Mouse (Mus musculus) stomach, embryonic 14.5 days (tissue): Measurements from ENCODE around the gene Ttc1. TPM values are rescaled to one million over a fixed set of nuclear protein-coding genes. Genes with fewer than 3 reads are reported as not detected.

Experiments used
- ATAC-seq: fragments of 200-750 bp; cut with Nextera tagmentation; 2 replicates; pipeline ENCODE4 v1.8.0; 2017; ENCODE audit warnings: low read depth, moderate TSS enrichment; ENCODE audit not compliant: insufficient number of reproducible peaks, insufficient read depth, low FRiP score
- H3K27ac ChIP-seq: fragments of 300-500 bp; sonication (generic); 2 replicates; pipeline ENCODE4 v1.5.1; 2014; ENCODE audit warnings: mild to moderate bottlenecking, low read length, moderate library complexity, mixed read lengths
- H3K27me3 ChIP-seq: fragments of 300-500 bp; sonication (generic); 2 replicates; pipeline ENCODE4 v1.6.1; 2014; ENCODE audit warnings: low read length, control low read depth, mixed read lengths; ENCODE audit not compliant: control insufficient read depth, insufficient read depth
- H3K36me3 ChIP-seq: fragments of 300-500 bp; sonication (generic); 2 replicates; pipeline ENCODE4 v1.6.1; 2014; ENCODE audit warnings: mild to moderate bottlenecking, control low read depth, low read length, moderate library complexity, mixed read lengths; ENCODE audit not compliant: control insufficient read depth, insufficient read depth
- H3K4me1 ChIP-seq: fragments of 300-500 bp; sonication (generic); 2 replicates; pipeline ENCODE4 v1.6.1; 2014; ENCODE audit warnings: low read length, control low read depth, mixed read lengths; ENCODE audit not compliant: control insufficient read depth, insufficient read depth
- H3K4me2 ChIP-seq: fragments of 300-500 bp; sonication (generic); replicated peaks from 2 replicates; pipeline ENCODE4 v1.6.1; 2014; ENCODE audit warnings: low read depth, low read length, control low read depth
- H3K4me3 ChIP-seq: fragments of 300-500 bp; sonication (generic); 2 replicates; pipeline ENCODE4 v1.5.1; 2014; ENCODE audit warnings: low read depth, low read length, control low read depth
- H3K9ac ChIP-seq: fragments of 300-500 bp; sonication (generic); replicated peaks from 2 replicates; pipeline ENCODE4 v1.6.1; 2014; ENCODE audit warnings: low read depth, mild to moderate bottlenecking, control low read depth, low read length, moderate library complexity, mixed read lengths
- H3K9me3 ChIP-seq: fragments of 300-500 bp; sonication (generic); 2 replicates; pipeline ENCODE4 v1.6.1; 2016; ENCODE audit warnings: low read depth, low read length, control low read depth; ENCODE audit not compliant: control insufficient read depth
- WGBS: fragments of 180-500 bp; shearing (Covaris S2); extraction: QIAGEN DNeasy Blood & Tissue Kit; methylation state at CpG from one replicate; pipeline ENCODE4 v1.1.7; 2014; 5-methylcytosine and 5-hydroxymethylcytosine counted together
- polyA plus RNA-seq: library from polyadenylated mRNA; unstranded; fragments of >200 nt; fragmentation: Nextera tagmentation; extraction: Ambion mirVana; gene quantifications from 2 replicates; pipeline ENCODE4 v1.2.1, GENCODE M21; 2014

Gene Ttc1
- polyA plus RNA-seq, 1 experiment from 2014 or later: 74.9 TPM

DNA sequence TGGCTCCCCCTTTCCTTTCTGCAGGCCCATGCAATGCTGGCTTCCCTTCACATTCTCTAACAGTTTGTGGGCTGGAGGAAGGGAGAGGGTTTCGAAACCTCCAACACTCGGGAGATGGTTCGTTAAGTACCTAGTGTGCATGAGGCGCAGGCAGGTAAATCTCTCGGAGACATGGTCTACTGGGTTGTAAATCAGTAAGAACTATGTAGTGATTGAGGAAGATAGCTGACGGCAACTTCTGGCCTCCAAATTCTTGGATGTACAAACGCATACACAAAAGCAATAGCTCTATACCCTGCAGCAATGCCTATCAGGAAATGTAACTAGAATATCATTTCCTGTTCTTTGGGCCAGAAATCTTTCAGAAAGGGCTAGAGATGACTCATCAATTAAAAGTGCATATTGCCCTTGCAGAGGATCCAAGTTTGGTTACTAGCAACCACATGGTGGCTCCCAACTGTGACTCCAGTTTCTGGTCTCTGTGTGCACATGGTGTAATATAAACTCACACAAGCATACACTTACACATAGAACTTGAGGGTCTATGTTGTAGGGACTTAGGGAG, 19.0 kb downstream of the Ttc1 start:
- ATAC-seq: no peak

DNA sequence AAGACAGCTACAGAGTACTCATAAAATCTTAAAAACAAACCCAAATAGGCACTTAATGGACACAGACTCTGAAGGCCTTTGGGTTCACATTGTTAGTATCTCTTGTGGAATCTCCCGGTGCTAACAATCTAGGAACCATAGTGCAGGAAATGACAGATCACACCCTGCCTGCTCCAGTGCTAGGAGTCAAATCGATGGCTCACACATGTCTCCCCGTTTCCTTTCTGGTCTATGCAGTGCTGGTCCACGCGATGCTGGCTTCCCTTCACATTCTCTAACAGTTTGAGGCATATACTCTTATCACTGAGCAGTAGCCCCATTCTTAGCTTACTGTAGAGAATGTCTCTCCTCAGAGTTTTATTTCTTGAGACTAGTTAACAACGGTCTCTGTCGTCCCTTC, 20.0 kb downstream of the Ttc1 start:
- no peaks in the 10 kb centered on the region for H3K27me3 ChIP-seq
- H3K4me1 ChIP-seq: no peaks in the 10 kb centered on the region
- no peak overlapping the region for H3K9ac ChIP-seq
- no peak for ATAC-seq
- H3K9me3 ChIP-seq: no peaks in the 10 kb centered on the region
- no peak overlapping the region for H3K4me3 ChIP-seq
- H3K4me2 ChIP-seq: no peak overlapping the region
- H3K27ac ChIP-seq: no peak overlapping the region
- peaks cover 25% of the 10 kb centered on the region; the same call in 1 of the 2 replicates for H3K36me3 ChIP-seq
- WGBS: 69% methylated on average over 7 of the region's 7 CpGs

More for the DNA sequence above, 19.0 kb downstream of the Ttc1 start:
- H3K27me3 ChIP-seq: no peaks in the 10 kb centered on the region
- H3K4me3 ChIP-seq: no peak overlapping the region
- H3K4me1 ChIP-seq: no peaks in the 10 kb centered on the region
- no peaks in the 10 kb centered on the region for H3K9me3 ChIP-seq
- H3K36me3 ChIP-seq: peaks cover 35% of the 10 kb centered on the region; the same call in 1 of the 2 replicates
- H3K9ac ChIP-seq: no peak overlapping the region
- no peak overlapping the region for H3K4me2 ChIP-seq
- 91% methylated on average over 7 of the region's 7 CpGs for WGBS
- H3K27ac ChIP-seq: no peak overlapping the region

DNA sequence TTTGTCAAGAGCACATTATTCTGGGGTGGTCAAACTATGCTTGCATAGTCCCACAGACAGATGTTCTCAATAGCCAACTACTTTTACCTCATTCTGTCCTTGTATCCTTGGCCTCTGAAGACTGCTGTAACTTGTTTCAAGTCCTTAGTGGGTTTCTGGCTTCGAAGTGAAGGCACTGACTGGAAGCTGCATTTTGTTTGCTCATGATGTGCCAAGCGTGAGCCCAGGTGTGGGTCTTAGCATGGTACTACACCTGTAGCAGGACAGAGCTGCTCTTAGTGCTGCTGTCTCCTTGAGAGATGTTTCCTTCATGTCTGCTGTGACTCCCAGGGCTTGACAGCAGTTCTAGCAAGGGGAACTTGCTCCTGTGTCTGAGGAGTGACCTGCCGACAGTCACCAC, 24.4 kb downstream of the Ttc1 start:
- Histone ChIP-seq H3K4me3 (no peak overlapping the region), H3K27ac (no peak overlapping the region), H3K4me2 (no peak overlapping the region), H3K36me3 (peaks cover 21% of the 10 kb centered on the region), H3K9ac (no peak overlapping the region), H3K27me3 (no peaks in the 10 kb centered on the region), H3K9me3 (no peaks in the 10 kb centered on the region), H3K4me1 (no peaks in the 10 kb centered on the region)
- 84% methylated on average over 3 of the region's 3 CpGs for WGBS
- ATAC-seq: no peak

DNA sequence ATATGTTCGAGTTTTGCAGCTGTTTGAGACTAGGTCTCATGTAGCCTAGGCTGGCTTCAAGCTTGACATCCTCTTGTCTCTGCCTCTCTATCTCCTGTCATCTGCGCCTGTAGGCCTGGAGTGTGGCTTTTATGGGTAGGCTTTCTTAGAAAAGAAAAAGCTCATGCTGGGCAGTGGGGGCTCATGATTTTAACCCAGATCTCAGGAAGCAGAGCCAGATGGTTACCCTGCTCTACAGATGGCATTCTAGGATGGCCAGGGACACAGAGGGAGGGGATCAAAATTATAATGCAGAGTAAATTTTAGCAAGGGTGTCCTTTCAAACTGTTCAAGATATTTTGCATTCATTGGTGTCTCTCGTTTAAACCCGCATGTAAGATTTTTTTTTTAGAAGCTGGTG, 35.6 kb downstream of the Ttc1 start:
- Histone ChIP-seq H3K4me2 (no peak overlapping the region), H3K27me3 (no peaks in the 10 kb centered on the region), H3K27ac (no peak overlapping the region), H3K4me1 (no peaks in the 10 kb centered on the region), H3K9me3 (no peaks in the 10 kb centered on the region), H3K36me3 (peaks cover 3% of the 10 kb centered on the region), H3K4me3 (no peak overlapping the region), H3K9ac (no peak overlapping the region)
- no peak for ATAC-seq
- 94% methylated on average over 4 of the region's 4 CpGs for WGBS

DNA sequence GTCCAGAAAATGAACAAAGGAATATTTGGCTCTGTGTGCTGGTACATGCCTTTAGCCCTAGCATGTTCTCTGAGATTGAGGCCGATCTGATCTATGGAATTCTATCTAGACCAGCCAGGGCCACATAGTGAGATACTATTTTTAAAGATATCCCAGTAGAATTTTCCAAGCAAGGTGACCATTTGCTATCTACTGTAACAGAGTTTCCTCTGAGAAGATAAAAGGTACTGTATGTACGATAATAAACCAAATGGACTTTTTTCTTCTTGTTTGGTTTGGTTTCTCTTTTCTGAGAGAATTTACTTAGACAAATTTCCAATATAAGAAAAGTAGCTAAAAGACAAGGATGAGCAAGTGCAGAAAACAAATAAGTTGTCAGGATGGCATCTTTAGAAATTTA, 39.4 kb downstream of the Ttc1 start:
- 92% methylated on average over 2 of the region's 2 CpGs for WGBS
- ATAC-seq: no peak
- peaks cover 18% of the 10 kb centered on the region for H3K36me3 ChIP-seq

DNA sequence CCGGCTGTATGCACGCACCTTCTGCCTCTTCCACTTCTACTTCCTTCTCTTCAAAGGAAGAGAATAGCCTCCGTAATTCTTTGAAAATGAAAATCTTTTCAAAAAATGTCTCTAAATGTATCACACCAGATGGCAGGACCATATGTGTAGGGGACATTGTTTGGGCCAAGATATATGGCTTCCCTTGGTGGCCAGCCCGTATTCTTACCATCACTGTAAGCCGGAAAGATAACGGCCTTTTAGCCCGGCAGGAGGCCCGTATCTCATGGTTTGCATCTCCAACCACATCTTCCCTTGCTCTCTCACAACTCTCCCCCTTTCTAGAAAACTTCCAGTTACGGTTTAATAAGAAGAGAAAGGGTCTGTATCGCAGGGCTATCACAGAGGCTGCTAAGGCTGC, 42.1 kb downstream of the Ttc1 start:
- Histone ChIP-seq H3K27ac (no peak overlapping the region), H3K9me3 (no peaks in the 10 kb centered on the region), H3K4me2 (no peak overlapping the region), H3K36me3 (peaks cover 24% of the 10 kb centered on the region), H3K9ac (no peak overlapping the region), H3K4me3 (no peak overlapping the region), H3K27me3 (no peaks in the 10 kb centered on the region), H3K4me1 (no peaks in the 10 kb centered on the region)
- no peak for ATAC-seq
- 95% methylated on average over 10 of the region's 10 CpGs for WGBS

More for the DNA sequence above, 39.4 kb downstream of the Ttc1 start:
- H3K9me3 ChIP-seq: no peaks in the 10 kb centered on the region
- no peak overlapping the region for H3K27ac ChIP-seq
- no peaks in the 10 kb centered on the region for H3K27me3 ChIP-seq
- no peak overlapping the region for H3K4me3 ChIP-seq
- no peaks in the 10 kb centered on the region for H3K4me1 ChIP-seq
- H3K4me2 ChIP-seq: no peak overlapping the region
- H3K9ac ChIP-seq: no peak overlapping the region

DNA sequence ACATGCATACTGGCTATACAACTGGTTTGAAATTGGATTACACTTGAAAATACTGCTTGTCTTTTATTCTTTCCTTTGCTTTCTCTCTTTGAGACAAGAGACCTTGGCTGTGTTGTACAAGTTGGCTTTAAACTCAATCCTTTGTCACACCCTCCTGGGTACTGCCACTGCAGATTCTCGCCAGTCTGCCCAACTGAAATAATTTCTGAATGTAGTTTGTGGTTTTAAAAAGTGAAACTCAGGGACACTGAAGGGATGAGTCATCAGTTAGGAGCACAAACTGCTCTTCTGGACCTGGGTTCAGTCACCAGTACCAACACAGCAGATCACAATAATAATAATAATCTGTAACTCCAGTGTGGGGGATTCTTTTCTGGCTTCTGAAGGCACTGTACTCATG, 44.3 kb downstream of the Ttc1 start:
- whole genome bisulfite sequencing: 78% methylated on average over 1 of the region's 1 CpGs
- Histone ChIP-seq H3K4me2 (no peak overlapping the region), H3K27me3 (no peaks in the 10 kb centered on the region), H3K4me1 (no peaks in the 10 kb centered on the region), H3K4me3 (no peak overlapping the region), H3K27ac (no peak overlapping the region), H3K9ac (no peak overlapping the region), H3K9me3 (no peaks in the 10 kb centered on the region), H3K36me3 (peaks cover 24% of the 10 kb centered on the region)
- ATAC-seq: no peak

DNA sequence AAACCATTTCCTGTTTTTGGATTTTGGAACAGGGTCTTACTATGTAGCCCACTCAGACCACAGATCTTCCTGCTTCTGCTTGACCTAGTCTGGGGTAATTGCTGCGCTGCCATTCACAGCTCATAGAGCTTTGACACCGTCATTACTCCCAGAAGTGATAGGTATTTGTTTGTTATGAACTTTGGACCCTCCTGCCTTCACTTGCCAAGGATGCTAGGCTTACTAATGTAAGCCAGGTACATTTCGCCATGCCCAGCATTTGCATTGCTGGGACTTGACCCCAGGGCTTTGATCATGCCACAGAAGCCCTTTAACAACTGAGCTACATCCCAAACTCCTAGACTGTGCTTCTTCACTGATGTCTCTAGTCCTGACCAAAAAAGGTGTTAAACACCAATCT, 47.5 kb downstream of the Ttc1 start:
- Histone ChIP-seq H3K4me3 (no peak overlapping the region), H3K36me3 (peaks cover 19% of the 10 kb centered on the region), H3K4me1 (no peaks in the 10 kb centered on the region), H3K9me3 (no peaks in the 10 kb centered on the region), H3K27me3 (no peaks in the 10 kb centered on the region), H3K27ac (no peak overlapping the region), H3K4me2 (no peak overlapping the region), H3K9ac (no peak overlapping the region)
- WGBS: 93% methylated on average over 3 of the region's 3 CpGs
- no peak for ATAC-seq

DNA sequence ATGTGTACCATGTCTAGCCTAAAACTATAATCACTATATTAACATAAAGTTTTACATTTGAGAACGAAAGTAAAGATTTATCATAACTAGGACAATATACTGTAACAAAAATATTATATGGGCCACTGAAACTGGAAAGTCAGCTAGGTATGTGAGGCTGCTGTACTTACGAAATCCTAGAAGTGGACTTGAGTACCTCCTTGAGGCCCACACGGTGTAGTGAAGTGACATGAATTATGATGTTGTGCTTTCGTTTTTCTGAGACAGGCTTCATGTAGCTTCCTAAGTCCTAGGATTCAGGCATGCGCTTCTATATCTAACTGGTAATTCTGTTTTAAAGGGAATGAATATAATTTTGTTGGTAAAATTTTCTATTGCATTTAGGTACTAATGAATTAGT, 49.2 kb downstream of the Ttc1 start:
- no peaks in the 10 kb centered on the region for H3K4me1 ChIP-seq
- H3K4me3 ChIP-seq: no peak overlapping the region
- peaks cover 11% of the 10 kb centered on the region; the same call in 1 of the 2 replicates for H3K36me3 ChIP-seq
- H3K9me3 ChIP-seq: no peaks in the 10 kb centered on the region
- no peak for ATAC-seq
- H3K9ac ChIP-seq: no peak overlapping the region
- no peaks in the 10 kb centered on the region for H3K27me3 ChIP-seq
- no peak overlapping the region for H3K27ac ChIP-seq
- no peak overlapping the region for H3K4me2 ChIP-seq
- WGBS: 64% methylated on average over 5 of the region's 5 CpGs
